20 mouse cellular contexts compared by ENCODE assay signal in genomic region chr15:11436709-11437280, GRCm38 (mm10). TPM values are rescaled to one million over a fixed set of nuclear protein-coding genes. Genes with fewer than 3 reads are reported as not detected.
DNase-seq lines count a peak whose midpoint lies in the region; ATAC-seq and TF ChIP-seq lines count a peak whose summit lies in the region.
"Had no signal": no experiment of that assay in that cellular context is flagged by ENCODE, and none has a peak within 500 bp of the region (broad histone marks: within the 10 kb centered on the region; RNA-seq: fewer than 3 reads in every experiment).

No protein-coding gene starts in this region.

- H3K36me3 ChIP-seq in ES-E14 (ENCODE audit: control insufficient read depth, insufficient read depth, low read length, poor library complexity, severe bottlenecking), result no peaks in the 10 kb centered on the region
- no peaks in the 10 kb centered on the region for H3K36me3 ChIP-seq in forebrain, embryonic 11.5 days (ENCODE audit: control insufficient read depth, insufficient read depth, low read length)
- H3K36me3 ChIP-seq: embryonic facial prominence, embryonic 12.5 days; kidney, embryonic 15.5 days; limb, embryonic 10.5 days; midbrain, embryonic 12.5 days had no signal

- intact Hi-C loops in heart, postnatal 36 days (cut with DNase I), result no loop called here

- no peak for TF ChIP-seq CTCF in layer of hippocampus, adult 2 months (conservative IDR thresholded peaks at IDR 0.05)
- no peak for TF ChIP-seq CTCF in cerebellum, adult 2 months (IDR thresholded peaks at IDR 0.05; ENCODE audit: borderline replicate concordance, insufficient read depth, low read depth, low read length)

- no peaks in the 10 kb centered on the region for H3K27me3 ChIP-seq in forebrain, embryonic 11.5 days (ENCODE audit: control insufficient read depth, insufficient read depth, low read length)
- no peaks in the 10 kb centered on the region for H3K27me3 ChIP-seq in cerebellum, adult 2 months (ENCODE audit: control insufficient read depth, insufficient read depth, low read length)
- H3K27me3 ChIP-seq: embryonic facial prominence, embryonic 12.5 days; kidney, embryonic 15.5 days; midbrain, embryonic 12.5 days had no signal

- no peak overlapping the region for H3K4me2 ChIP-seq in forebrain, embryonic 11.5 days (ENCODE audit: low read depth, low read length, severe bottlenecking)
- H3K4me2 ChIP-seq: embryonic facial prominence, embryonic 12.5 days; kidney, embryonic 15.5 days; liver, embryonic 11.5 days; lung, embryonic 14.5 days; midbrain, embryonic 12.5 days had no signal

- H3K4me1 ChIP-seq in ES-E14 (ENCODE audit: control insufficient read depth in 2 of 2, insufficient read depth in 2 of 2, low read length in 2 of 2, poor library complexity in 1 of 2), result no peaks in the 10 kb centered on the region
- H3K4me1 ChIP-seq in forebrain, embryonic 11.5 days (replicated peaks; ENCODE audit: control insufficient read depth, insufficient read depth, low read length), result no peaks in the 10 kb centered on the region
- H3K4me1 ChIP-seq in cerebellum, adult 2 months (ENCODE audit: control insufficient read depth, insufficient read depth, low read length), result no peaks in the 10 kb centered on the region
- H3K4me1 ChIP-seq: embryonic facial prominence, embryonic 12.5 days; kidney, embryonic 15.5 days; limb, embryonic 10.5 days; midbrain, embryonic 12.5 days had no signal

- H3K9me3 ChIP-seq in ES-E14 (ENCODE audit: control insufficient read depth, insufficient read depth, low read depth, low read length), result no peaks in the 10 kb centered on the region
- no peaks in the 10 kb centered on the region for H3K9me3 ChIP-seq in forebrain, embryonic 11.5 days (ENCODE audit: control insufficient read depth, low read length)
- H3K9me3 ChIP-seq: embryonic facial prominence, embryonic 12.5 days; kidney, embryonic 15.5 days; limb, embryonic 10.5 days; midbrain, embryonic 12.5 days had no signal

- WGBS in forebrain, embryonic 11.5 days, result 97% methylated on average over 15 of the region's 15 CpGs
- WGBS in cerebellum, adult 2 months, result 88% methylated on average over 15 of the region's 15 CpGs

- H3K27ac ChIP-seq in layer of hippocampus, adult 2 months, result no peak overlapping the region
- no peak overlapping the region for H3K27ac ChIP-seq in ES-E14 (ENCODE audit: insufficient read depth, low read depth, low read length, poor library complexity, severe bottlenecking)
- H3K27ac ChIP-seq in forebrain, embryonic 11.5 days (ENCODE audit: low read depth, low read length), result no peak overlapping the region
- no peak overlapping the region for H3K27ac ChIP-seq in cerebellum, adult 2 months (ENCODE audit: insufficient read depth, low read length)
- H3K27ac ChIP-seq: embryonic facial prominence, embryonic 12.5 days; heart, adult 2 months; kidney, embryonic 15.5 days; left cerebral cortex, adult 2 months; limb, embryonic 10.5 days; macrophage; midbrain, embryonic 12.5 days had no signal

- H3K4me3 ChIP-seq in layer of hippocampus, adult 2 months, result no peak overlapping the region
- no peak overlapping the region for H3K4me3 ChIP-seq in ES-E14 (ENCODE audit: insufficient read depth in 1 of 2, low read depth in 1 of 2, low read length in 2 of 2, poor library complexity in 1 of 2, severe bottlenecking in 1 of 2)
- H3K4me3 ChIP-seq in forebrain, embryonic 11.5 days (ENCODE audit: low read depth, low read length), result no peak overlapping the region
- no peak overlapping the region for H3K4me3 ChIP-seq in cerebellum, adult 2 months (replicated peaks; ENCODE audit: insufficient read depth, low read depth, low read length)
- H3K4me3 ChIP-seq: embryonic facial prominence, embryonic 12.5 days; heart, adult 2 months; kidney, embryonic 15.5 days; left cerebral cortex, adult 2 months; limb, embryonic 10.5 days; midbrain, embryonic 12.5 days had no signal

- peak; percentile 11 to 16 for DNase-seq in layer of hippocampus, postnatal 14 days (ENCODE audit: low spot score in 2 of 2)
- DNase-seq in layer of hippocampus, adult 2 months (ENCODE audit: low spot score in 2 of 2), result no peak
- DNase-seq in ES-E14 (ENCODE audit: low read depth, low spot score), result peak; percentile 20
- peak; percentile 30 for DNase-seq in ZHBTc4 (ENCODE audit: low read depth, low spot score)
- peak; percentile 4 to 15 for DNase-seq in heart, postnatal 36 days
- DNase-seq in forebrain, embryonic 11.5 days (ENCODE audit: low spot score), result no peak
- DNase-seq in cerebellum, adult 2 months, result no peak
- DNase-seq: cerebellum, adult 11-12 months; lung, embryonic 14.5 days; right cerebral cortex, postnatal 4 days; thymus, postnatal 36 days had no signal

- H3K9ac ChIP-seq in ES-E14 (ENCODE audit: insufficient read depth, low read depth, low read length, poor library complexity, severe bottlenecking), result no peak overlapping the region
- no peak overlapping the region for H3K9ac ChIP-seq in forebrain, embryonic 11.5 days (ENCODE audit: low read length)
- H3K9ac ChIP-seq: embryonic facial prominence, embryonic 12.5 days; kidney, embryonic 15.5 days; lung, embryonic 14.5 days; midbrain, embryonic 12.5 days had no signal

- in situ Hi-C loops in ES-E14 (cut with MboI; ENCODE audit: low sequenced_read_pairs in 2 of 2, unreplicated experiment in 2 of 2), result no loop called here

- no peak for ATAC-seq in forebrain, embryonic 11.5 days (replicated peaks; ENCODE audit: low FRiP score)
- ATAC-seq: inflammation-experienced regulatory T-cells, adult 6 months had no signal

- no peak for TF ChIP-seq POLR2A in cerebellum, adult 2 months (IDR thresholded peaks at IDR 0.05; ENCODE audit: borderline replicate concordance, insufficient read depth, low read length)

TF ChIP-seq in ES-E14, 5 proteins besides CTCF, POLR2A, EP300 and RAD21:
- TF ChIP-seq ZNF384 (IDR thresholded peaks at IDR 0.05; ENCODE audit: low read depth, low read length), result no peak
- no peak for TF ChIP-seq ZC3H11A (IDR thresholded peaks at IDR 0.05; ENCODE audit: borderline replicate concordance, low read depth, low read length)
- TF ChIP-seq HCFC1 (IDR thresholded peaks at IDR 0.05; ENCODE audit: borderline replicate concordance, insufficient read depth, low read length), result no peak
- peak; percentile 99 for TF ChIP-seq MAFK (IDR thresholded peaks at IDR 0.05; ENCODE audit: insufficient read depth, low read depth, low read length)

RNA-seq across cellular contexts. Expression of gene Tars, which starts 37.3 kb away (rescaled TPM):
- 10 to 100 TPM; 40.3 to 40.7 TPM for total RNA-seq in layer of hippocampus, postnatal 14 days (2021)
- 10 to 100 TPM; 30.2 to 35.8 TPM for total RNA-seq in layer of hippocampus, adult 2 months (2021)
- 100 TPM in 2 replicates for total RNA-seq in ES-E14 (2012; rRNA removed)
- 10 to 100 TPM; 19.2 to 23.0 TPM for total RNA-seq in heart, postnatal 36 days (2021)
- 86.2 and 108 TPM in 2 replicates for polyA plus RNA-seq in forebrain, embryonic 11.5 days (2014; fragmentation: Nextera tagmentation; extraction: Ambion mirVana)
- polyA plus RNA-seq in cerebellum, adult 2 months (2012; rRNA removed), result 37.6 and 38.5 TPM in 2 replicates

Comparison
In these comparisons a context has a peak if more than half of its experiments do, and no peak if none do; other contexts are left out.
1. DNase-seq: peak in layer of hippocampus, postnatal 14 days (2 of 2), ES-E14 (single experiment), ZHBTc4 (single experiment) and heart, postnatal 36 days (2 of 2); none in layer of hippocampus, adult 2 months (0 of 2), forebrain, embryonic 11.5 days (single experiment) and cerebellum, adult 2 months (0 of 2).